Mouse (Mus musculus): ENCODE measurements around the gene Dmrt2.

GRCm38 (mm10) chr19:25713382-25713781, 41.2 kb downstream of the Dmrt2 start:
- TF ChIP-seq CTCF (conservative IDR thresholded peaks at IDR 0.05; ENCODE audit: insufficient read depth, insufficient read length, low read depth, low read length) (no peak; the same call in 1 of the 2 replicates), POLR2A (IDR thresholded peaks at IDR 0.05; ENCODE audit: low read depth, low read length) (no peak)

Data from kidney, adult 2 months (tissue).